Mouse (Mus musculus) layer of hippocampus, adult 2 months (tissue): ENCODE data around the gene Rpl3l. TPM values are rescaled to one million over a fixed set of nuclear protein-coding genes. Genes with fewer than 3 reads are reported as not detected.

Source experiments
- DNase-seq, 2 experiments: peaks; one replicate each; pipeline ENCODE4 v3.0.0; 2022; ENCODE audit warnings: low spot score in 2 of 2
- H3K27ac ChIP-seq: fragments of 200-600 bp; 2 replicates; pipeline ENCODE4 v1.8.1; 2022
- H3K4me3 ChIP-seq: fragments of 200-600 bp; 2 replicates; pipeline ENCODE4 v1.8.1; 2022; ENCODE audit warnings: mild to moderate bottlenecking
- CTCF ChIP-seq: fragments of 200-600 bp; conservative IDR thresholded peaks from 2 replicates; pipeline ENCODE4 v1.8.1; 2022; ENCODE audit warnings: antibody characterized with exemption, mild to moderate bottlenecking, moderate library complexity
- total RNA-seq, 2 experiments: library from RNA; stranded (reverse); gene quantifications; 2 replicates each; pipeline ENCODE4 v1.2.3; 2021

The Rpl3l gene
- total RNA-seq, 2 experiments from 2014 or later, result 0.38 to 0.61 TPM

GRCm38 (mm10) chr17:24765016-24765905, 37.6 kb downstream of the Rpl3l start:
- DNase-seq, result no peak
- no peak for TF ChIP-seq CTCF
- Histone ChIP-seq H3K4me3 (no peak overlapping the region), H3K27ac (no peak overlapping the region)

GRCm38 (mm10) chr17:24766266-24766875, 38.8 kb downstream of the Rpl3l start:
- DNase-seq, result no peak
- TF ChIP-seq CTCF, result no peak
- no peak overlapping the region for H3K4me3 ChIP-seq
- no peak overlapping the region for H3K27ac ChIP-seq

DNA sequence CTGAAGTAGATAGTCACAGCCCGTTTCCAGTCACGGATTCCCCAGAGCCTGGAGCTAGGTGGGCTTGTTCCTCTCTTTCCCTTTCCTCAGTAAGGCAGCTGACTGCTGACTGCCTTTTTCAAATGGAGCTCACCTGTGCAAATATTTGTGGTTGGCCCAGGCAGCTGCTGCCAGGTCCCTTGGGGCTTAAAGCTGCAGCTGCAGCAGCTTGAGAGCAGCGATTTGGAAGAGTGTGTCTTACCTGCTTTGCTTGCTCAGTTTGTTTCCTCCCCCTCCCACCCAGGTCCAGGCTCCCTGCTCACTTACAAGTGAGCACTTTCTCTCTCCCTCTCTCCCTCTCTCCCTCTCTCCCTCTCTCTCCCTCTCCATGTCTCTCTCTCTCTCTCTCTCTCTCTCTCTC, 41.5 kb downstream of the Rpl3l start:
- TF ChIP-seq CTCF, result no peak
- DNase-seq, result no peak
- Histone ChIP-seq H3K27ac (no peak overlapping the region), H3K4me3 (no peak overlapping the region)

DNA sequence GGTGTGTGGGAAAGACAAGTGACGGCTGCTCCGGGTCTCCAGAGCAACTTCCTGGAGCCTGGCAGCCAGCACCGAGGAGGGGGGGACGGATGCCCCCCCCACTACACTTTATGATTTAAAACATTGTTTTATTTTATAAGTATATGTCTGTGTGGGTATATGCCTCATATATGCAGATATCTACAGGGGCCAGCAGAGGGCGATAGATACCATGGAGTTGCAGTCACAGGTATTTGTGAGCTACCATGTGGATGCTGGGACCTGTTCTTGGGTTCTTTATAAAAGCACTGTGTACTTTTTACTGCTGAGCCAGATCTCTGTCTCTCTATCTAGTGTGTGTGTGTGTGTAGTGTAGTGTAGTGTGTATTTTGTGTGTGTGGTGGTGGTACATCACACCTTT, 45.6 kb downstream of the Rpl3l start:
- peak; percentile 29; the same call in 1 of the 2 replicates for TF ChIP-seq CTCF
- no peak overlapping the region for H3K27ac ChIP-seq
- DNase-seq, result no peak
- H3K4me3 ChIP-seq, result no peak overlapping the region

GRCm38 (mm10) chr17:24775173-24775572, 47.6 kb downstream of the Rpl3l start:
- Histone ChIP-seq H3K27ac (no peak overlapping the region), H3K4me3 (no peak overlapping the region)
- DNase-seq, result no peak
- TF ChIP-seq CTCF, result no peak

DNA sequence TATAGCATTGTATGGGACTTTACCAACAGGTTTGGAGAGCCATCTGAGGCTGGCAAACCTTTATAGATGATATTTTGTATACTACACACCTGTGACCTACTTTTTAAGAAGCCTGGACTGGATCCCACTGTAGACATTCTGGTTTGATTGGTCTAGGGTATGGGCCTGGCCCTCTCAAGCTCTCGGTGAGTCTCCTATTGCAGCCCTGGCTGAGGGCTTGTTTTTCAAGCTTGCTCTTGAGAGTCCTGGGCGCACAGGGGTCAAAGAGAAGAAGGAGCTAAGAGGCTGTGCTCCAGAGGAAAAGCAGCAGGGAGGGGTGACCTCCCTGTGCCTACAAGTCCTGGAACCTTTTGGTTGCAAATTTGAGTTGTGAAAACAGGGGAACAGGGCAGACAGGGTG, 49.5 kb downstream of the Rpl3l start:
- TF ChIP-seq CTCF, result no peak
- Histone ChIP-seq H3K4me3 (no peak overlapping the region), H3K27ac (no peak overlapping the region)
- DNase-seq, result no peak

DNA sequence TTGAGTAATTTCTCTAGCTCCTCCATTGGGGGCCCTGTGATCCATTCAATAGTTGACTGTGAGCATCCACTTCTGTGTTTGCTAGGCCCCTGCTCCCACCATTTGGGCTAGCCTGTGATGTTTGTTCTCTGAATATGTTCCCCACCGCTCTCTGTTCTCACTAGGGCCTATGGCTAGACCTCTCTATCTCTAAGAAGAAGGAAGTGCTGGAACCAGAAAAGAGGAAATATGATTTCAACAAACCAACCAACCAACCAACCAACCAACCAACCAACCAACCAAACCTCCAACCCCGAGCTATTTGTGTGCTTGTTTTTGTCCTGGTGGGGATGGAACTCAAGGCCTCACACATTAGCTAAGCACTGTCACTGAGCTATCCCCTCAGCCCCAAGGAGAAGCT, 53.2 kb downstream of the Rpl3l start:
- no peak for DNase-seq

More for the DNA sequence above, 53.2 kb downstream of the Rpl3l start:
- TF ChIP-seq CTCF, result no peak
- Histone ChIP-seq H3K27ac (no peak overlapping the region), H3K4me3 (no peak overlapping the region)

Other genes starting within 250 kb of the Rpl3l start
- 10 to 100 TPM; 36.0 to 44.9 TPM for gene Mlst8, start 248.7 kb upstream of the Rpl3l start, total RNA-seq
- 100 to 1,000 TPM; 153 to 158 TPM for gene Caskin1, start 239.2 kb upstream of the Rpl3l start, total RNA-seq
- gene Traf7, start 199.9 kb upstream of the Rpl3l start, total RNA-seq, result 10 to 100 TPM; 87.9 to 95.5 TPM
- 10 to 100 TPM; 78.2 to 82.2 TPM for gene Rab26, start 193.6 kb upstream of the Rpl3l start, total RNA-seq
- 10 to 100 TPM; 87.0 to 93.3 TPM for gene Pkd1, start 178.0 kb upstream of the Rpl3l start, total RNA-seq
- gene Tsc2, start 95.2 kb upstream of the Rpl3l start, total RNA-seq, result 100 to 1,000 TPM; 192 to 223 TPM
- 1 to 10 TPM; 6.2 to 6.8 TPM for gene Nthl1, start 95.1 kb upstream of the Rpl3l start, total RNA-seq
- 10 to 100 TPM; 41.9 to 44.1 TPM for gene Slc9a3r2, start 77.5 kb upstream of the Rpl3l start, total RNA-seq
- 1 to 10 TPM; 2.0 to 2.3 TPM for gene Npw, start 69.4 kb upstream of the Rpl3l start, total RNA-seq
- 10 to 100 TPM; 36.6 to 43.9 TPM for gene Zfp598, start 58.1 kb upstream of the Rpl3l start, total RNA-seq
- 100 to 1,000 TPM; 146 to 155 TPM for gene Syngr3, start 37.9 kb upstream of the Rpl3l start, total RNA-seq
- gene Gfer, start 31.7 kb upstream of the Rpl3l start, total RNA-seq, result 10 to 100 TPM; 22.3 to 22.4 TPM
- 1 to 10 TPM; 3.3 to 3.4 TPM for gene Noxo1, start 31.6 kb upstream of the Rpl3l start, total RNA-seq
- gene Tbl3, start 20.2 kb upstream of the Rpl3l start, total RNA-seq, result 10 to 100 TPM; 30.9 to 32.8 TPM
- gene Rnf151, start 9.8 kb upstream of the Rpl3l start, total RNA-seq, result under 1 TPM in 1 of 2 experiments, not detected in 1; 0.56 TPM
- gene Rps2, start 9.7 kb upstream of the Rpl3l start, total RNA-seq, result 100 to 1,000 TPM; 302 to 315 TPM
- 100 to 1,000 TPM; 210 to 227 TPM for gene Ndufb10, start 3.3 kb upstream of the Rpl3l start, total RNA-seq
- gene Msrb1, start 8.8 kb downstream of the Rpl3l start, total RNA-seq, result 10 to 100 TPM; 32.0 to 40.8 TPM
- gene Hs3st6, start 25.2 kb downstream of the Rpl3l start, total RNA-seq, result not detected
- not detected for gene Meiob, start 76.5 kb downstream of the Rpl3l start, total RNA-seq
- gene Hagh, start 112.3 kb downstream of the Rpl3l start, total RNA-seq, result 100 to 1,000 TPM; 135 to 137 TPM
- gene Fahd1, start 122.5 kb downstream of the Rpl3l start, total RNA-seq, result 10 to 100 TPM; 21.1 to 22.4 TPM
- gene Igfals, start 138.2 kb downstream of the Rpl3l start, total RNA-seq, result under 1 TPM in 1 of 2 experiments, not detected in 1; 0.34 TPM
- 10 to 100 TPM; 34.3 to 35.8 TPM for gene Nubp2, start 158.5 kb downstream of the Rpl3l start, total RNA-seq
- gene Spsb3, start 158.8 kb downstream of the Rpl3l start, total RNA-seq, result 10 to 100 TPM; 43.6 to 45.0 TPM
- 10 to 100 TPM; 66.9 to 72.7 TPM for gene Eme2, start 167.3 kb downstream of the Rpl3l start, total RNA-seq
- gene Mrps34, start 167.3 kb downstream of the Rpl3l start, total RNA-seq, result 10 to 100 TPM; 80.4 to 85.1 TPM
- gene Nme3, start 168.7 kb downstream of the Rpl3l start, total RNA-seq, result 10 to 100 TPM; 60.1 to 63.7 TPM
- 100 to 1,000 TPM; 409 to 411 TPM for gene Mapk8ip3, start 209.2 kb downstream of the Rpl3l start, total RNA-seq
- 1 to 10 TPM; 4.4 to 6.1 TPM for gene Jpt2, start 232.9 kb downstream of the Rpl3l start, total RNA-seq